Mouse (Mus musculus): Measurements from ENCODE around the gene Hoxb4.

Gene Hoxb4

GRCm38 (mm10) chr11:96348141-96348928 lies 30.3 kb downstream of the Hoxb4 start:
- in situ Hi-C loops (cut with MboI) = no loop called here

- in situ Hi-C loops (cut with MboI) = no loop called here
These were observed 30.9 kb downstream of the Hoxb4 start for GRCm38 (mm10) chr11:96348988-96349387.

GRCm38 (mm10) chr11:96349491-96350340 lies 31.6 kb downstream of the Hoxb4 start:
- in situ Hi-C loops (cut with MboI) = no loop called here

DNA sequence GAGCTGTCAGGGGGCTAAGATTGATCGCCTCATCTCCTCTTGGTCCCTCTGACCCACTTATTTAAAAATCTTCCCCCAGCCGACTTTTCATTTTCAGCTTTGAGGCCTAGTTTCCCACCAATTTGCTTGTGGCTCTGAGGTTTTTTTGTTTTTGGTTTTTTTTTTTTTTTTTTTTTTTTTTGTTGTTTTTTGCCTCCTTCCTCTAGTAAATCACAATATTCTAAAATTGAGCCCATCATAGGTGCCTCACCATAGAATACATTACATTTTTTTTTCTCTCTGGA lies 32.2 kb downstream of the Hoxb4 start, which contains the start of gene Hoxb2:
Gene Hoxb2, plus strand, starts transcription at position 185 of the 284 bp plus-strand sequence.
- in situ Hi-C loops (cut with MboI) = no loop called here

DNA sequence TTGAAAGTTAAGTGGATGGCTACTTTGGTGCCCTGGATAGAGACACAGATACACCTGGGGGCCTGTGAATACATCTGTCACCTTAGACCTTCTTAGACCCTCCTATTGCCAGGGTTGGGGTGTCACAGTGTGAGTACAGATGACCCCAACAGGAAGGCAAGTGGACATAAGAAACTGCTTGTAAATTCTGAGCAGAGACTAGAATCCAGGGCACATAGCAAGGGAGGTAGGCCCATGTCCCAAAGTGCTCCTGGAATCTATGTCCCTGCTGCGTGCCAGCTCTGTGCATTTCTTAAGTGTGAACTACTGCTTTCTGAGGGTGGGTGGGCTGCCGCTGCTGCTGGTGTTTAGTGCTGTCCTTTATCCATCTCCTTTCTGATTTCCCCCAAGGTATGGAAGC lies 32.7 kb downstream of the Hoxb4 start:
- in situ Hi-C loops (cut with MboI) = no loop called here

DNA sequence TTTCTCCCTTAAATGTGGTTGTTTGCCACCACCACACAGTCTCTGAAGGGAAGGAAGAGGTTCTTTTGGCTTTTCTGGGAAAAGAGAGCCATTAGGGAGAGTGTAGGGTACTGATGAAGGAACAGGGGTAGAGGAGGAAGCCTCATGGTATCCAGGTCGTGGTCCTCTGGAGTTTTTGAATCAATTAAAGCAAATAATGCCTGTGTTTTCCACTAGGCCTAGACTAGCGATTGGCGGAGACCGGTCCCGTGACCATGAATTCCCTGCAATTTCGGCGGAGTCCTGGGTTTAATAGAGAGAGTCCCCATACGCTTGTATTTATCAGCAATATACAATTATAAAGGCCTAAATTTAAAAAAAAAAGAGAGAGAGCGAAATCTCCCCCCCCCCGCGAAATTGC lies 33.2 kb downstream of the Hoxb4 start:
- in situ Hi-C loops (cut with MboI) = no loop called here

GRCm38 (mm10) chr11:96351831-96352230 lies 33.8 kb downstream of the Hoxb4 start:
- in situ Hi-C loops (cut with MboI) = no loop called here

GRCm38 (mm10) chr11:96352691-96353521 lies 34.8 kb downstream of the Hoxb4 start:
- in situ Hi-C loops (cut with MboI) = no loop called here

GRCm38 (mm10) chr11:96353522-96353841 lies 35.4 kb downstream of the Hoxb4 start:
- in situ Hi-C loops (cut with MboI) = no loop called here

DNA sequence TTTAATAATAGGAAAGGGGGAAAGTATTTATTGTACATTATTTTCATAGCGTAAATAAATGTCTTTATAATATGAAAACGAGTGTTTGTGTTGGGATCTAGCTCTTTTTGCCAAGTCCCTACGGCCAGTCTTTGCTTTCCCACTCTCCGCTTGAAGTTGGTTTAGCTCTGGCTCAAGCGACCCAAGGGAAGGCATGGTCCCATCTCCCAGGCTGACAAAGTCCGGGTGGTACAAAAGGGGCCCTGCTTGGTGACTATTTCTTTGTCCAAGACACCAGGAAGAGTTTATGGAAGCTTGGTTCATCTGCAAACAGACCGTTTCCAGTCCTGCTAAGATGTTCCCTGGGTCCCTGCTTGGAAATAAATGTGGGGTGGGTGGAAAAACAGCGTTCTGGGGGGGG lies 35.9 kb downstream of the Hoxb4 start:
- in situ Hi-C loops (cut with MboI) = no loop called here

DNA sequence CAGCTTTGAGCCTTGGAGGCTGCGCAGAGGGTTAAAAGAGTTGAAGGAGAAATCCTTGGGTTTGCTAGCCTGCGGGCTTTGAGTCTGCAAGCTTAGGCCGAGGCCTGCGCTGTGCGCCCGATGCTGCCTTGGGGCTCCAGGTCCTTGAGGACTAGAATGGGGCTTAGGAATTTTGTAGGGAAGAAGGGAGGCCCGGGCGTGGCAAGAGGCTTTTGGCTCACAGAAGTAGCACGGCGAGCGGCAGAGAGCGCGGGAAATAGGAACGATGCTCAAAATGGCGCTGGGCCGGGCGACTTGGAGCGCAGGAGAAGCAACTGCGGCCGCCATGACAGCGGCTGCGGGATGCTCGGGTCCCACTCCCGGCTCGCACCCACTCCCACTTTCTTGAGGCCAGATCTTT lies 36.3 kb downstream of the Hoxb4 start:
- in situ Hi-C loops (cut with MboI) = no loop called here

- in situ Hi-C loops (cut with MboI) = no loop called here
These were observed 36.8 kb downstream of the Hoxb4 start for GRCm38 (mm10) chr11:96354801-96355311.

- in situ Hi-C loops (cut with MboI) = no loop called here
These were observed 45.7 kb downstream of the Hoxb4 start for GRCm38 (mm10) chr11:96363807-96364206.

DNA sequence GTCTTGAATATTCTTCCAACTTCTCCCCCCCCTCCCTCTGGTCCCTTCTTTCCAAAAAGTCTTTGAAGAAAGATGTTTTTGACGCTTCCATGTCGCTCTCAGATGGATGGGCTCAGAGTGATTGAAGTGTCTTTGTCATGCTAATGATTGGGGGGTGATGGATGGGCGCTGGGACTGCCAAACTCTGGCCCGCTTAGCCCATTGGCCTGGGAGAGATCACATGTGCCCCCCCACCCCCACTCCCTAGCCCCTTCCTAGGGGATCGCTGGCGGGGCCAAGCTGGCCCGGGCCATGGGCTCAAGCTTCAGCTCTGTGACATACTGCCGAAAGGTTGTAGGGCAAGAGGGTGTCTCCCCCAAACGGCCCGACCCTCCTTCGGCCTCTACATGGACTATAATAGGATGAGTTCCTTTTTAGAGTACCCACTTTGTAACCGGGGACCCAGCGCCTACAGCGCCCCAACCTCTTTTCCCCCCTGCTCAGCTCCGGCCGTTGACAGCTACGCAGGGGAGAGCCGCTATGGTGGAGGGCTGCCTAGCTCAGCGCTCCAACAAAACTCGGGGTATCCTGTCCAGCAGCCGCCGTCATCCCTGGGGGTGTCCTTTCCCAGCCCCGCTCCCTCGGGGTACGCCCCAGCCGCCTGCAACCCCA lies 47.5 kb downstream of the Hoxb4 start, which contains the start of gene Hoxb1:
Gene Hoxb1, plus strand, starts transcription at position 312 of the 651 bp plus-strand sequence.
- in situ Hi-C loops (cut with MboI) = no loop called here

DNA sequence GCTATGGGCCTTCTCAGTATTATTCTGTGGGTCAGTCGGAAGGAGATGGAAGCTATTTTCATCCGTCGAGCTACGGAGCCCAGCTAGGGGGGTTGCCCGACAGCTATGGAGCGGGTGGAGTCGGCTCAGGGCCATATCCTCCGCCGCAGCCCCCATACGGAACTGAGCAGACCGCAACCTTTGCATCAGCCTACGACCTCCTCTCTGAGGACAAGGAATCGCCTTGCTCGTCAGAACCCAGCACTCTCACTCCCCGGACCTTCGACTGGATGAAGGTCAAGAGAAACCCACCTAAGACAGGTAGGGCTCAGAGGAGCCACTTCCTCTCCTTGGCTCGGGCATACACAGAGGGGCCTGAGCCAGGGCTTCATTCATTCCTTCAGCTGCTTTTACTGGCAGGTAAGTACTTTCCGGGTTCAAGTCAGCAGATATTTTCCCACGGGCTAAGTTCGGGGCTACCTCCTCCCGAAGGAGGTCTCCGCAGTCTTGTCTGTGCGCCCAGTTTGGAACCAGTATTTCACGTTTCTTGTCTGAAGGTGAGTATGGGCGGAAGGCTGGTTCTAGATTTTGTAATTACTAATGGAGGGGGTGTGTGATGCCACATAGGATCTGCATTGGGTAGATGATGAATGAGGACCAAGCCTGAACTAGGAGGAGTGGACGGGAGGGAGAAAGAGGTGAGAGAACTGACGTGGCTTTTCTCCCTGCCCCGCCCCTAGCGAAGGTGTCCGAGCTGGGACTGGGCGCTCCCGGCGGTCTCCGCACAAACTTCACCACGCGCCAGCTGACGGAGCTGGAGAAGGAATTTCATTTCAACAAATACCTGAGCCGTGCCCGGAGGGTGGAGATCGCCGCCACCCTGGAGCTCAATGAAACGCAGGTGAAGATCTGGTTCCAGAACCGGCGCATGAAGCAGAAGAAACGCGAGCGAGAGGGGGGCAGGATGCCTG lies 48.3 kb downstream of the Hoxb4 start:
- in situ Hi-C loops (cut with MboI) = no loop called here

- in situ Hi-C loops (cut with MboI) = no loop called here
These were observed 49.1 kb downstream of the Hoxb4 start for GRCm38 (mm10) chr11:96367141-96367540.

DNA sequence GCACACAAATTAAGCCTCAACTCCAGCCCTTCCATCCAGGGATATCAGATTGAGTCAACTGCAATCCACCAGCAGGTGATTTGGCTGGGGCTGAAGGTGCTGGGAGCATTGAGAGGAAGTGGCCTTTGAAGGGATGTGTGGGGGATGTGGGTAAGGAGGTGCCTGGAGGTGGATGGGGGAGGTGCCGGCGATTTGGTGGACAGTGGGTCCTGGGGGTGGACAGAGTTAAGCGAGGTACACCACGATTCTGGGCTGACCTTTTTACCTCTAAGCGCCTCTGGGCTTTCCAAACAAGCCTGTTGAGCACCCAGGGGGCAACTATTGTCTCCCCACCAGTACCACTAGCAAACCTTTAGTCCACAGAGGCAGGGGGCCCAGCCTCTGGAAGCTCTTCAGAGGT lies 50.6 kb downstream of the Hoxb4 start:
- in situ Hi-C loops (cut with MboI) = no loop called here

DNA sequence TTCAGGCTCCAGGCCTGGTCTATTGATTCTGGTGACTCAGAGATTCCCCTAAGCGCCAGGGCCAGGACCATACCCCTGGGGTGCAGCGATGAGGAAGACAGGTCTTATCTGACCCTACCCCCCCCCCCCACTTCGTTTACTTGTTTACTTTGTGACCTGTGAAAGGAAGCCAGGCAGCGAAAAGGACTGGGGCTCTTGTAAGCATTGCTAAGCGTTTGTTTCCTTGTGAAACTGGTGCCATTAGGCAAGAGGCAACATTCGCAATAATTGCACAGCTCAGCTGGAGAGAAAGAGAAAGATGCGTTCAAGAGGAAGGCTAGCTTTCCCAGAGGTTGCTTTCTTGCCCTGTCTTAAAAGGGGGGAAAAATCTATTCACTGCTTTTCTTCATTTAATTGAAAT lies 51.1 kb downstream of the Hoxb4 start:
- in situ Hi-C loops (cut with MboI) = no loop called here
